ENCODE assay signal across 8 mouse cellular contexts in genomic region chr2:147012623-147013184, GRCm38 (mm10). TPM values are rescaled to one million over a fixed set of nuclear protein-coding genes. Genes with fewer than 3 reads are reported as not detected.
DNase-seq lines count a peak whose midpoint lies in the region; ATAC-seq lines count a peak whose summit lies in the region.

TSS of gene Xrn2 (plus strand) at chr2:147012996.

- no peaks in the 10 kb centered on the region for H3K27me3 ChIP-seq in hindbrain, embryonic 11.5 days (ENCODE audit: control insufficient read depth, insufficient read depth, low read length)

- under 1% methylated on average over 37 of the region's 37 CpGs for WGBS in hindbrain, embryonic 11.5 days

- peak within 1 kb of the TSS; percentile 80 for H3K9ac ChIP-seq in hindbrain, embryonic 11.5 days (ENCODE audit: low read depth, low read length)

- peak; percentile 98 for ATAC-seq in hindbrain, embryonic 11.5 days (ENCODE audit: low FRiP score)

- H3K36me3 ChIP-seq in hindbrain, embryonic 11.5 days (ENCODE audit: control insufficient read depth, insufficient read depth, low read length): 0 out of 2 replicates have a peak, but pooled peaks cover 3% of the 10 kb centered on the region

- peak within 1 kb of the TSS; percentile 62 for H3K4me2 ChIP-seq in hindbrain, embryonic 11.5 days (replicated peaks; ENCODE audit: low read depth, low read length)

- peak within 1 kb of the TSS; percentile 98 for H3K27ac ChIP-seq in hindbrain, embryonic 11.5 days (ENCODE audit: low read depth, low read length)

- no peaks in the 10 kb centered on the region for H3K9me3 ChIP-seq in hindbrain, embryonic 11.5 days (ENCODE audit: control insufficient read depth, low read length)

- 0 out of 2 replicates have a peak, but pooled peaks cover 2% of the 10 kb centered on the region for H3K4me1 ChIP-seq in hindbrain, embryonic 11.5 days (replicated peaks; ENCODE audit: control insufficient read depth, insufficient read depth, low read length)

- peak; percentile 97 for DNase-seq in Muller cell, postnatal 12 days (ENCODE audit: inconsistent ontology term)
- peak; percentile 96 for DNase-seq in cerebellum, adult 9-11 months
- DNase-seq in frontal cortex, adult 2 months (ENCODE audit: extremely low spot score in 1 of 2, low spot score in 1 of 2): peak; percentile 92 to 98
- DNase-seq in hindbrain, embryonic 11.5 days (ENCODE audit: low spot score): peak; percentile 96
- peak; percentile 96 for DNase-seq in layer of hippocampus, postnatal 10 days (ENCODE audit: low spot score in 2 of 2)
- DNase-seq in lung, postnatal 10 days: peak; percentile 97
- peak; percentile 92 for DNase-seq in ovary, postnatal 36 days (ENCODE audit: low spot score)
- peak; percentile 97 for DNase-seq in thymus, postnatal 25 days

- H3K4me3 ChIP-seq in hindbrain, embryonic 11.5 days (ENCODE audit: low read depth, low read length): peak within 1 kb of the TSS; percentile 80

RNA-seq across cellular contexts. Expression of gene Xrn2, which starts in this region (rescaled TPM):
- 31.3 and 35.8 TPM in 2 replicates for polyA plus RNA-seq in frontal cortex, adult 2 months (2012; rRNA removed)
- 102 and 111 TPM in 2 replicates for polyA plus RNA-seq in hindbrain, embryonic 11.5 days (2014; fragmentation: Nextera tagmentation; extraction: Ambion mirVana)
- total RNA-seq in layer of hippocampus, postnatal 10 days (2021): 10 to 100 TPM; 59.4 to 68.6 TPM

Comparison
In these comparisons a context has a peak if more than half of its experiments do, and no peak if none do; other contexts are left out.
1. Peak in every context shown above with its lines: DNase-seq, ATAC-seq, H3K4me3 ChIP-seq and H3K27ac ChIP-seq.